Mouse (Mus musculus) c-Kit-negative CD71-positive TER-119-positive erythroid progenitor cells, embryonic 14.5 days (primary cell): ENCODE results near the gene Smtnl2.
"Not testable (repeated sequence)": the region's sequence is repeated elsewhere in the genome, so short reads cannot be mapped to it uniquely, and the experiment has no call there.

Experiments used
- DNase-seq: peaks from one replicate; pipeline ENCODE4 v3.0.0-alpha.2; 2013; ENCODE audit warnings: low read depth, low spot score

Gene Smtnl2

DNA sequence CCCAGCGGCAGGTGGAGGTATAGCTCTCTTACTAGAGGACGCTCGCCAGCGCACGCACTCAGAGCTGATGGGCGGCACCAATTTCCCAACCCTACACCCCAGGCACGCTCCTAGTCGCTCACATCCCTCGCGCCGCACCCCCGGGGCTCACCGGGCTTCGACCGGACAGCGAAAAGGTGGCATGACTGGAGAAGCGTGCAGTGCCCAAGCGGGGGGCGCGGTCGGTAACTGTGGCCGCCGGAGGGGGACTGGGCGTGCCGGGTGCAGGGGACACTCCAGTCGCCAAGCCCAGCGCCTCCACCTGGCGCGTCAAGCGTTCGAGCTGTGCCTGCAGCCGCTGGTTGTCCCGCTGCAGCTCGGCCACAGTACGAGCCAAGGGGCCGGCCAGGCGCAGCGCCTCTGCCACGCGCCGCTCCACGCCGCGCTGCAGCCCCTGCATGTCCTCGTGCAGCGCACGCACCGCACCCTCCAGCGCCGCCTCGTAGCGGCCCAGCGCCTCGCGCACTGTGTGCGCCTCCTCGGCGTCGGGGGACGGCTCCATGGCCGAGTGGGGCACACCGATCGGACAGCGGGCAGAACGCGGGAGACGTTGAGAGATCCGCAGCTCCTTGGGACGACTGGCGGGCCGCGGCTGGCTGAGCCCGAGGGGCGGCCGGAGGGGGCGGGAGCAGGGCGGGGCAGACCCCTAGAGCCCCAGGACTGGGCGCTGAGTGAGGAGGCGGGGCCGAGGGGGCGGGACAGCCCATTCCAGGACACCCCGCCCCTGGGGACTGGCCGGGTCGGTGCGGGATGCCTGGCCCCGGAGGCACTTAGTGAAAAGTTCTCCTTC is at the start of gene Smtnl2:
Gene Smtnl2 (minus strand): TSS at position 621 of the 829 bp plus-strand sequence.
- no peak for DNase-seq

DNA sequence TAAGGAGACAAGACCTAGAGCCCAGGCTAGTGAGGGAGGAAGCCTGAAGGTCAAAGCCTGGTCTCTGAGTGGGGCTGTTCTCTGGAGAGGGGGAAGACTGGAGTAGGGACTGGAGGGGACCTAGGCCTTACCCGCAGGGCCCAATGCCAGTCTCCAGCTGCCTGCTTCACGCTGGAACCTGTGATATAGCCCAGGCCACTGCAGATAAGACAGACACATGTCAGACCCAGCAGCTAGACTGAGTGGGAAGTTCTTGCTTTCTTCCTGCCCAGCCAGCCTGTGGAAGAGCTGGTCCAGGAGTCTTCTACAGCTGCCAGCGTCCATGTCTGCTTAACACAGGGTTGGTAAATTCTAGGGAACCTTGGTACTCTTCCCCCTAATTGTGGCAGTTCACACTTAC is 47.0 kb upstream of the Smtnl2 start:
- DNase-seq = no peak

DNA sequence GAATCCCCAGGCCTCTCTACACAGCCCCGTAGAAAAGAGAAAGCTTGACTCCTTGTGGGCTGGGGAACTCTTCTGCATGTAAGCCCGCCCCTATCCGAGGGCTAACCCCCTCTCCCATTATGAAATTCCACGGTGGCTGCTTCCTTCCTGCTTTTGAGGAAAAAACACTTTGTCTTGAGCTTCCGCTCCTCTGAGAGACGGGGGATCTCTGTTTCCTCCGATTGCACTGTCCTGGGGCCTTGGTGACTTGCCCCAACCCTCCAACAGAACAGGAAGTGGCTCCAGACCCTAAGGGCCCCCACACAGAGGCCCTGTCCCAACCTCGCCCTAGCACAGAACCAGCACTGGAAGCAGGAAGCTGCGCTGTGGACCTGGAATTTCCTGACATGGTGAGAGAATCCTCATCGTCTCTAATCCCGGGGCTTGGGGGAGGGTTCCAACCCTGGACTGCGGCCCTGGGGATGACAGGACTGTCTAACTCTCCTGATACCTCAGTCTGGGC is 46.5 kb upstream of the Smtnl2 start:
- no peak for DNase-seq

DNA sequence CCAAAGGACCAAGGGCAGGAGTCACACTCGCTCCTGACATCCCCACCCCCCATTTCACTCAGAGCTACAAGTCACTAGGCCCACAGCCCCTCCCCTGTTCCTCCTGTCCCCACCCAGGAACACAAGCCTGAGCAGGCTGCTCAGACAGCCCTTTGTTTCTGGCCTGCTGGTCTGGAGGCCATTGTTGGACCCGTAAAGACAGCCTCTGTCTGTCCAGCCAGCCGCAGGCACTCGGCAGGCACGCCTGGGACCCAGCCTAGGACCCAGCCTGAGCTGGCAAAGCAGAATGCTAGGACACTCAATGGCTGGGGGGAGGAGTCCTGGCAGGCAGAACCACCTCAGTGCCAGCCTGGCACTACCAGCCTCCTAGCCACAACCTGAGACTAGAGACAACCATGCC is 44.2 kb upstream of the Smtnl2 start:
- DNase-seq = no peak

DNA sequence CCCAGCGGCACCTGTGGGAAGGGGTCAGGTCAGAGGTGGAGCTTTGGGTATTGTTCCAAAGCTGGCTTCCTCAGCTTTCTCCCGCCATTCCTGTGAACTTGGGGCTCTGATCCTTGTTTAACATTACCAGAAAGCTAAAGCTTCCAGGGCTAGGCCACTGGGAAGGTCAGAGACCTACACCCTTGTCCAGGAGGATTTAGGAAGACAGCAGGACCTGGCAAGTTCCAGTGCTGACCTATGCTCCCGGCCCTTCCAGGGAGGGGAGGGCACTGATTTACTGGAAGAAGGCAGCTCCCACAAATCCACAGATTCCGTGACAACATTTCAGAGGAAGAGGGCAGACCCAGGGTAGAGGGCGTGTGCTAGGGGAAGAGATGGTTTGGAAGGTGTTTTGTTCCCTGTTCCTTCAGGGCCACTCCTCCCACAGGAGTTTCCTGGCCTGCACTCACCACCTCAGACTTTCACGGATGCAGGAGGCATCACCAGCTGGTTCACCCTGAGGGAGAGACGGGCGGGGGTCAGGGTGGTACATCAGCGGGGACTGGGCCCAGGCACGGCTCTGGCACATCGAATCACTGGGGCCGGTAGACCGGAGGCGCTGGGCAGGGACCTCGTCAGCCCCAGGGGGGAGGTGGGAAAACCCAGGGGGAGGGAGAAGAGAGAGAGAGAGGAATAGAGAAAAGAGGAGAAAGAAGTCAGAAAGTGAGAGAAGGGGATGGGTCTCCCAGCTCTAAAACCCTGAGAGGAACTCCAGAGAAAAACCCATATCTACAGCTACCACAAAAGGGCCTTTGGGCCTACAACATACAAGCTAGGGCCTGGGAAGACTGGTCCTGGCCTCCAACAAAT is 41.8 kb upstream of the Smtnl2 start:
- DNase-seq = no peak

DNA sequence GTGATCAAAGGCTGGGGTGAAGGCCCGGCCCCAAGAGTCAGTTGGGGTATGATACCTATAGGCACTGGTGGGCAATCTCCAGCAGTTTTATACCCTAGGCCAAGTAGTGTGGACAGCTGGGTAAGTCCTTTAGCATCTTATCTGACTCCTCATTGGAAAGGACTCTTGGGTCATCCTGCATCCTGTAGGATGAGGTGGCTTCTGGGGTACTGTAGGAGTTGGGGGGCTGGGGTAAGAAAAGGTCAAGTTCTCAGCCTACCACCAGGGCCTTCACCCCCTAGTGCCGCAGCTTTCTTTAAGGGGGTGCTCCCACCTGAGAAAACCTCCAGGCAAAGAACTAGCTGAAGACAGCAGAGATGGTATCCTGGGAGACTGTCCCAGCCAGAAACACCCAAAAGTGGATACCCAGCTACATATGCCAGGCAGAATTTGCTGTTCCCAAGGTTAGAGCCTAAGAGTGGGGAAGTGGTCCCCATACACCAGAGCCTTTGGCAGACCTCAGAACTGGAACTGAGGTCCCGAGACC is 40.7 kb upstream of the Smtnl2 start:
- DNase-seq = no peak

DNA sequence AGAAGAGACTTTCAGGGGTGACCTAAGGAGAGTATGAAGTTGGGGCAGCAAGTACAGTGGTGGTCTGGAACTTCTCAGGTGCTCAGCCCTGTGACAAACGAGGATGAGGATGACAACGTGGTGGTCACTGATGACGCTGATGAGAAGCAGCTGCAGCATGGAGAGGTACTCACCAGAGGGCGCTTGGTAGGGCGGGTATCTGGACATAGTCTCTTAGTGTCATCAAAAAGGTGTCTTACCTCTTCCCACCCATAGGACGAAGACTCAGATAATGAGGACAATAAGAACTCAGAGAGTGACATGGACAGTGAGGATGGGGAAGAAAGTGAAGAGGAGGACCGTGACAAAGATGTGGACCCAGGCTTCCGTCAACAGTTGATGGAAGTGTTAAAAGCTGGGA is 36.0 kb upstream of the Smtnl2 start:
- DNase-seq = no peak

DNA sequence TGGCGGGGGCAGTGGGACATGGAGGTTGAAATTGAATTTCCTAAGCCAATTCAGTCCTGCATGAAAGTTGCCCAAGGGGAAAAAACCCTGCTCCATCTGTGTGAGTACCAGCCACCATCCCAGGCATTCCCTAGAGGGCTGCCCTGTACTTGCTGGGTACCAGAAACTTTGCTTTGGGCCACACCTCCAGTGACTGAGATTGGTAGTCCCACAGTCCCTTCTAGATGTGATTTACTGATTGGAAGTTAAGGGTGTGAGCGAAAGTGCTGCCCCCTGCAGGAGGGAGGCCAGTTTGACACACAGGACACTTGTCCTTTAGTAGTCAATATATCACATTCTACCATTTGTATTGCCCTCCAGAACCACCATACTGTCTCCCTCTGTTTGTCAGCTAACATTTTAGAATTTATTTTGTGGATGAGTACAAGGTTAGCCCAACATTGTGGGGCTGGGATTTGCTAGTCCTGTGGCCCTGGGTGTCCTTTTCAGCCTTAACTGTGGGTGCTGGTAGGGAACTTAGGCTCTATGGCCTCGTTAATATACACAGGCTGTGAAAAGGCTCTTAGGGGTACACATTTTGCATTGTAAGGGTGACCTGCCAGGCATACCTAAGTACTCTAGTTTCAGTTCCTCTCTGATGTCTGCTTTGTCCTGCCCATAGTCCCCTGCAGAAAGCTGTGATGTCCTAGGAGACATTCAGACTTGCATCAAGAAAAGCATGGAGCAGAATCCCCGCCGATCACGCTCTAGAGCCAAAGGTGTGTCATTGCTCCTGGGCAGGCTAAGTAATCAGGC is 35.0 kb upstream of the Smtnl2 start:
- DNase-seq = no peak

DNA sequence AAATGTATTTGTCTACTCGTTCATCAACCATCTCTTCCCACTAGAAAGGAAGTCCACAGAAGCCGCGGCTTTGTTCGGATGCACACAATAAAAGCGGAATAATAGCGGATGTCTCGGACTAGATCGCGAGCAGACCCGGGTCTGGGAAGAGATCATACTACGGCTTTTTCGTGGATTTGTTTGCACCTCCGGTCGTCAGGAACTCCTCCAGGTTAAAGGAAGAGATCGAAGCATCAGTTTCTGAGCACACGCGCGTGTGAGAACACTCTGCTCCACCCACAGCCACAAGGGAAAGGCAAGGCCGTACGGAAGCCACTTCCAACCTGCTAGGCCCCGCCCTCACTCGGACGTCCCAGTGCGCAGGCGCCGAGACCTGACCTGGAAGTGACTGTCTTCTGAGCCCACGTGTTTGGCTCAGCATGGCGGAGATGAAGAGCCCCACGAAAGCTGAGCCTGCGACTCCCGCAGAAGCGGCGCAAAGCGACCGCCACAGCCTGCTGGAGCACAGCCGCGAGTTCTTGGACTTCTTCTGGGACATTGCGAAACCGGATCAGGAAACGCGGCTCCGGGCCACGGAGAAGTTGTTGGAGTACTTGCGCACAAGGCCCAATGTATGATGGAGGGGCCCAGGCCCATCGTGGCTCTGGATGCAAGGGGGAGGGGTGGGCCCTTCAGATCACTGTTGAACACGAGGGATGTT is 29.6 kb upstream of the Smtnl2 start, which contains the start of gene Mybbp1a:
Gene Mybbp1a (plus strand): TSS at position 391 of the 700 bp plus-strand sequence.
- peak; percentile 90 for DNase-seq

DNA sequence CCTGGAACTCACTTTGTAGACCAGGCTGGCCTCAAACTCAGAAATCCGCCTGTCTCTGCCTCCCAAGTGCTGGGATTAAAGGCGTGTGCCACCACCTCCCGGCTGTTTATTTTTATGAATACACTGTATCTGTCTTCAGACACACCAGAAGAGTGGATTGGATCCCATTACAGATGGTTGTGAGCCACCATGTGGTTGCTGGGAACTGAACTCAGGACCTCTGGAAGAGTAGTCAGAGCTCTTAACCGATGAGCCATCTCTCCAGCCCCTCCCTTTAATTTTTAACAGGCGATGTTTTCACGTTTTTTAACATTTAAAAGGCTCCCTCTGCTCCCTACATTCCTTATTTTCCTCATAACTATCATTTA is 29.1 kb upstream of the Smtnl2 start:
- not testable (repeated sequence) for DNase-seq

DNA sequence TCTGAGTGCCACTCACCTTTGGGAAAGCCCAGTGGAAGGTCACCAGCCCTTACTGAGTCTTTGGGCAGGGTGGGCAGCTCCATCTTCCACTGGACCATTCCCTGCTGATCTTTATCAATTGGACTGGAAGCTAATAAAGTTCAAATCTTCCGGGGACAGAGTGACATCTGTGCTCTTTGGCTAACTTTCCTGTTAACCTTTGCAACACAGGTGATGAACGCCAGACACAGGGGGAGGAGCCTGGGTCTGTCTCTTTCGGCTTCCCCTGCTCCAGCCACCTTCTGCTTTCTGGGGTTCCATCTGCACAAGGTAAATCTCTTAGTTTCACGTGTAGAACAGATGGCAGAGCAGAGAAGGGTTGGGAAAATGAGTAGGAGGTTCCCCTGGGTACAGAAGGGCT is 26.9 kb upstream of the Smtnl2 start:
- no peak for DNase-seq

DNA sequence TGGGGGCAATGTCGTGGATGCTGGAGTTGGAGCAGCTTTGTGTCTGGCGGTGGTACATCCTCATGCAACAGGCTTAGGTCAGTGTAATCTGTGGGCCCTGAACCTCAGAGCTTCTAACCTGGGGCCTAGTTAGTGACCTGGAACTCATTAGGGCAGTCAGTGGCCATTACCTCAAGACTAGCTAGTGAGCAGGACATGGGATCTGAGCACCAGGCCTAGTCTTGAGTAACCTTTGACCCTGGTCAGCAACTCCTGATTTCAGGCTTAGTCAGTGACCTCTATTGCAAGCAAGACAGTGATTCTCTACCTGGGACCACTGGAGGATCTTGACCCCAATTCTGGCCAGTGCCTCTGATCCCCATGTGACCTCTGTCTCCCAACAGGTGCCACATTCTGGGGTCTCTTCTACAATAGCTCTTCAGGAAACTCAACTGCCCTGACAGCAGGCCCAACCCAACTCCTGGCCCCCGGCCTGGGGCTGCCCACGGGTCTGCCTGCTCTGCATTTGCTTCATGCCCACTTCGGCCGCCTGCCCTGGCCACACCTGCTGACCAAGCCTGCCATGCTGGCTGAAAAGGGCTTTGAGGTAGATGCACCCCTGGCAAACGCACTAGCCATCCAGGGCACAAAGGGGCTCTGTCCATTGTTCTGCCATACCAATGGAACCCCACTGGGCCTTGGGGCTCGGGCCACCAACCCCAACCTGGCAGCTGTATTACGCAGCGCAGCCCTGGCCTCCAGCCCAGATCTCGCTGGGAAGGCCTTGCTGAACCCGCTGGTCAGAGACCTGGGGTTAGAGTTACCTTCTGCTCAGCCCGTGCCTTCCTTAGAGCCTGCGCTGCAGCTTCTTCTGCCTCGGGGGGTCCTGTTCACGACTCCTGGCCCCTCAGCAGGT is 25.5 kb upstream of the Smtnl2 start:
- no peak for DNase-seq

DNA sequence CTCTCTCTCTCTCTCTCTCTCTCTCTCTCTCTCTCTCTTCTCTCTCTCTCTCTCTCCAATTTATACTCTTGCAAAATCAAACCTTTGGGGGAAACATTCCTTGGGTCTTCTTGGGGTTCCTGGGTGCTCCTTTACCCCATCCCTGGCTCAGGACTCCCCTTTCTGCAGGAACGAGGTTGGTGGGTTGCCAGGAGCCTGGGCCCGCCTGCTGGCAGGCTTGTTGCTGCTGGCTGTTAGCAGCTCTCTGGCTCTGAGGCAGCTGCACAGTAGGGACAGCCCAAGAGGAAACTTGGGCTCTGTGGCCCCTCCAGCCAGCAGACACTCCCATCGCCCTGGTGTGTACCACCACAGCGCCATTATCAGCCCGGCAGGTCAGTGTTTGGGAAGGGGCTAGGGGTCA is 24.8 kb upstream of the Smtnl2 start:
- no peak for DNase-seq

DNA sequence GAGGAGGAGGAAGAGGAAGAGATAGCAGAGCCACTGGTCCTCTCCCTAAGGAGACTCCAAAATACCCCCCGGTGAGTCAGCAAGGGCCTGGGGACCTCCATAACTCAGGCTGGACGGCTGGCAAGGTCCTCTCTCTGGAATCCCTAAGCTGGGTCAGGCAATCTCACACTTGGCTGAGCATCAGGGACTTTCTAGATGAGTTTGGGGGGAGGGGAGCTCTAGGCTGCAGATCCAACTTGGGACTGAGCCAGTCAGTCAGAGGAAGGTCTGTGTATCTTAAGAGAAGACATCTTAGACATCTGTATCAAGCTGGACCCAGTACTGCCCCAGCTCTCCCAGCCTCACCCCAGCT is 24.2 kb upstream of the Smtnl2 start:
- no peak for DNase-seq

DNA sequence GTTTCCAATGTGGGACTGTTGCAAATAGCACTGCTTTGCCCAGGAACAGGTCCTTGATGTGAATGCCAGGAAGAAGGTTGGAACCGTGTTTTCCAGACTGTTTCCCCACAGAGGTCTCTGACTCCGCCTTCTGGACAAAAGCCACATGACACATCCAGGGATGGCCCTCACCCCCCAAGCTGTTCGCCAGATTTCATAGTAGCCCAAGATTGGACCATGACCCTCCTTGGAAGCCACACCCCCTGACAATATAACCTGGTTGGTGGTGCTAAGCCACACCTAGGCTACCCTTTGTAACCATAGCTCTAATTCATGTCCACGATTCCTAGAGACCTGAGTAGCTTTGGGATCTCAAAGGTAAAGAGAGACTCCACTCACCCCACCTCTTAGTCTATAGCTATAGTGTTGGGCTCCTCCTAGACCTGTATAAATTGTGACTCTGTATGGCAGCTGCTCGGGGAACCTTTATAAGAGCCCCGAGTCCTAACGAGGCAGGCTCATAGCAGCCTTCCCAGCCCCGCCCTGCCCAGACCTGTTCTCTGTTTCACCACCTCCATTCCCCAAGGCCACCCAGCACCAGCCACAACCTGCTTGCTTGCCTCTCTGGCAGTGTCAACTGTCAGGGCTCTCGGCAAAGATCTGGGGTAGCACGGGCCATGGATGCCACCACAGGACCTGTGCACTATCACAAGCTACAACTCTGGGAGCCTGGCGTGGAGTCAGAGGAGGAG is 23.6 kb upstream of the Smtnl2 start, which contains the start of gene Ggt6:
Gene Ggt6 (plus strand): TSS at position 564 of the 731 bp plus-strand sequence.
- DNase-seq = no peak

DNA sequence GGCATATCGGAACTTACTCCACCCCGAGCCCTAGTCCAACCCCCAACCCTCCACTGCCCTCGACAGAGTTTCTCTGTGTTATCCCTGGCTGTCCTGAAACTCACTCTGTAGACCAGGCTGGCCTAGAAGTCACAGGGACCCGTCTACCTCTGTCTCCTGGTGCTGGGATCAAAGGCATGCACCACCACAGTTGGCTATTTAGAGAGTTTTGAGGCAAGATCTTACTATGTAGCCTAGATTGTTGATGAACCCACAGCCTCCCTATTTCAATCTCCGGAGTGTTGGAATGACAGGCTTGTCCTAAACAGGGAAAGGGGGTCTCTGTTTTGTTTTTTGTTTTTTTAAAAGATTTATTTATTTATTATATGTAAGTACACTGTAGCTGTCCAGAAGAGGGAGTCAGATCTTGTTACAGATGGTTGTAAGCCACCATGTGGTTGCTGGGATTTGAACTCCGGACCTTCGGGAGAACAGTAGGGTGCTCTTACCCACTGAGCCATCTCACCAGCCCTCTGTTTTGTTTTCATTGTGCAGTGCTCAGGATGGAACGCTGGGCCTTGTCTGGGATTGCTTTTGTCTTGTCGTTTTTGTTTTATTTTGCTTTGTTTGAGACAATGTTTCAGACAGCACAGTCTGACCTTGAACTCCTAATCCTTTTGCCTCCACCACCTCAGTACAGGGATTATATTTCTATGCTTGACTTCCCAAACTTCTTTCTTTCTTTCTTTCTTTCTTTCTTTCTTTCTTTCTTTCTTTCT is 19.0 kb upstream of the Smtnl2 start:
- not testable (repeated sequence) for DNase-seq

DNA sequence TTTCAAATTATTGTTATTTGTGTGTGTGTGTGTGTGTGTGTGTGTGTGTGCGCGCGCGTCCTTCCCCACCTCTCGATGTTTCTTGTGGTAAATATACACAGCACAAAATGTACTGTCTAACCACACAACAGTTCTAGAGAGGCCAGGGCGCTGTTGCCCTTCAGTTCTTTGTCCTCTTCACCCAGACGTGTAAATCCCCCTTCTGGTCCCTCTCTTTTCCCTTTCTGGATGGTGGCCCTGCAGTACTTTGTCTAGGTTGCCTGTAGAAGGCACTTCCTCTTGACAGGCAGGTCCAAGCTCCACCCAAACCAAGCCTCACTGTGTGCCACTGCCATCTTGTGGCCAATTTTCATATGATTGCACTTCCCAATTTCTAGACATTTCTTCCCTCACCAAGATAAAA is 17.8 kb upstream of the Smtnl2 start:
- DNase-seq = peak; percentile 54

DNA sequence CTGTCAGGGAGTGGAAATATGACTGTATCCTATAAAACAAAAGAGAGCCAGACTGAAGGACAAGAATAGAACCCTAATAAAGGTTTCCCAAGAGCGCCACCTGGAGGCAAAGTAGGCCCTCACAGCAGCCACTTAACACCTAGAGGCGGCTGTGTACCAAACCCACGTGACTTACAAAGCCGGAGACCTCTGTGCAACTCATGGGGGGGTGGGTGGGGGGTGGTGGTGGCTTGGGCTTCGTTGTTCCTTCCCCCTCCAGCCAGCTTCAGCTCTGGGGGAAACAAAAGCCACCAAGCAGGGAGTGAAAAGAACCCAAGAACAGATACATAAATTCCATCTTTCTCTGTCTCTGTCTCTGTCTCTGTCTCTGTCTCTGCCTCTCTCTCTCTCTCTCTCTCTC is 17.2 kb upstream of the Smtnl2 start:
- peak; percentile 61 for DNase-seq
